Mouse (Mus musculus) frontal cortex, postnatal 36 days (tissue): ENCODE measurements around the gene Aldh16a1.

Source experiments
- DNase-seq, 2 experiments: peaks; one replicate each; pipeline ENCODE4 v3.0.0; 2022; ENCODE audit warnings: low spot score in 2 of 2

Gene Aldh16a1

DNA sequence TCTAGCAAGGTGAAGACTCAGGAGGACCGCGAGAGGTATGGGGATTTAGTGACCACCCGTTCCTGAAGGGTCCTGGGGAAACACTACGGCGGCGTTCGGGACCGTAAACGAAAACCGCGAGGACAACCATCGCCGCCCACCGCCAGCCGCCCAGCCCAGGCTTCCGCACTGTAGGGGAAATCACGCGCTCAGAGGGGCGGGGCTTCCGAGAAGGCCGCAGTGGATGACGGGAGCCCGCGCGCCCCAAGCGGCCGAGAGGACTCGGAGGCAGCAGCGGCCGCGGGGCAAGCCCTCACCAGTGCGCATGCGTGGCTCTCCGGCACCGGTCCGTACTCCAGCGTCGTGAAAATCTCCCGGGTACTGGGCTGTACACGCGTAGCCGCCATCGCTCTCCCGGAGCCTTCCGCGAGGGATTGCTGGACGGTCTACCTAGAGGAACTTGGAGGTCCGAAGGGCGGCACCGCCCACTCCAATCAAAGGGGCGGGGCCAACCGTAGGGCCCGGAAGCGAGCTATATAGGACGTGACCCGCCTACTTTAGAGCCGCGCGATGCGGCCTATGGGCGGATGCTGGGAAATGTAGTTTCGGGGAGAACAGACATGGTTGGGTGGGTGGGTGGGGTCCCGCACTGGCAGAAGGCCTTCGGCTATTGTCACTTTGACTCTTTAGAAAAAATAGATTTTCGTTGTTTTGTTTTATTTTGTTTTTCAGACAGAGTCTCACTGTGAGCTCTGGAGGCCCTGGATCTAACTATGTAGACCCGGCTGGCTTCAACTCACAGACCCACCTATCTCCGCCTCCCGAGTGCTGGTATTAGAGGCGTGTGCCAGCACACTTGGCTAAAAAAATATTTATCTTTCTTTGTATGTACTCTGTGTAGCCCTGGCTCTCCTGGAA, at the start of gene Aldh16a1, which contains the start of gene Pih1d1:
Aldh16a1 (minus strand) TSS at position 489 of the 897 bp plus-strand sequence.
Pih1d1 (plus strand) TSS at position 208 of the 897 bp plus-strand sequence.
- DNase-seq, result peak; percentile 97

DNA sequence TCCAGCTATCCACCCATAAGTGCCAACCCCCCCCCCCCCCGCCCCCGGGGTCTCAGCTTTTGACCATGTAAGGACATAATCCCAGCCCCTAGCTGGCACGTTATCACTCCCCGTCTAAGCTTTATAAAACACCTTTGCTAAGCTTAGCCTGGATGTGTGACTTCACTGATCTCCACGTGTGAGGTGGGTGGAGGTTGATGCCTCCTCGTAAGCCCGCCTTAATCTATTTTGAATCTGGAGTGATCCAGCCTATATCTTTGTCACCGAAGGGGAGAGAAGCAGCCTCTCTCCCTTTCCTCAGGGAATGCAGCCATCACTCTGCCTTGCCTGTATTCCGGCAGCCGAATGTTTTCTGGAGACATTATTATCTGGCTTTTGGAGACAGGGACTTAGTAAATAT, 48.3 kb upstream of the Aldh16a1 start:
- peak in 1 of 2 experiments; percentile 53 for DNase-seq

DNA sequence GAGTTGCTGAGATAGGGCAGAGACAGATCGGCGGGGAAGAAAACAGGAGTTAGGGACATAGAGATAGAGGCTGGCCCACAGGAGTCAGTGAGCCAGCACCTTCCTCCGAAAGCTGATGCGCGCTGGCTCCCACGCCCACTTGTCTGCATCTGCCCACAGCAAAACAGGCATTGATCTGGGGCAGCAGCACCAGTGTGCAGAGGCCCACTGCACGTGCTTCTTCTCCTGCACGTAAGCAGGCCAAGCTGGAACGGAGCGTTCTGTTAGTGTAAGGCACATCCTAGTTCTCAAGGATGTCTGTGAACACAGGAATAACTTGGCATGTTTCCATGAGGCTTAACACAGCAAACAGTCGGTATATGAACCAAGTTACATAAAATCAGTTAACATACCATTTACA, 44.6 kb upstream of the Aldh16a1 start:
- DNase-seq, result peak; percentile 53 to 65

DNA sequence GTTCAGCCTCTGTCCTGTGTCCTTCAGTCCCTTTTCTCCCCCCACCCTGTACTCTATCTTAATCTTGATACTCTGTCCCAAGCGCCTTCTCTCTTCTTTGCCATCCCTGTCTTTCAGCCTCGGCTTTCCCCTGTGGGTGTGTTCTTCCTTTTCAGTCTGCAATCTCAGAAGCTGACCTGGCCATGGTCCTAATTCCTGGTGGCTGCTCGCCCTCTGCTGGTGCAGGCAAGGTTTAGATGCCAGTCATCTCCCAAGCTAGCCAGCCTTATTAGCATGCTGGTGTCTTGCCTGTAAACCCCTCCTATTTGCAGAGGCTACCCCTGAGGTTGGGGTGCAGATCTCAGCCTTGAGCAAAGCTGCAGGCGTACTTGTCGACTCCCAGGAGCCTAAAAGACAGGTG, 44.1 kb upstream of the Aldh16a1 start:
- peak; percentile 63 to 78 for DNase-seq

DNA sequence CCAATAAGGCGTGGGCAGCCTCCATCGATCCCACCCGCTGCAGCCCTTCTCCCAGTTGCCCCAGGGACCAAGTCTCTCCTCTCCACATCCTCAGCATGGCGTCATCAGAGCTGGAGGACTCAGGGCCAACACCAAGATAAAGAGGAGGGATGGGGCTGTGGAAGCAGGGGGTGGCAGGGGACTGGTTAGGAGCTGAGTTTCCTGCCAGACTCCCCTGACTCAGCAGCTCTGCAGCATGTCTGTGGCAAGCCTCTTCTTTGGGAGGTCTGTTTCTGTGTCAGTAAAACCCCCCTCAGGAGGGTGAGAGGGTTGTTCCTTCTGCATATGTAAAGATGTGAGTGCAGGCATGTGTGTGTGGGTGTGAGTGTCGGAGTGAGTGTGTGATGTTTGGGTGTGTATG, 42.6 kb upstream of the Aldh16a1 start:
- DNase-seq, result no peak

DNA sequence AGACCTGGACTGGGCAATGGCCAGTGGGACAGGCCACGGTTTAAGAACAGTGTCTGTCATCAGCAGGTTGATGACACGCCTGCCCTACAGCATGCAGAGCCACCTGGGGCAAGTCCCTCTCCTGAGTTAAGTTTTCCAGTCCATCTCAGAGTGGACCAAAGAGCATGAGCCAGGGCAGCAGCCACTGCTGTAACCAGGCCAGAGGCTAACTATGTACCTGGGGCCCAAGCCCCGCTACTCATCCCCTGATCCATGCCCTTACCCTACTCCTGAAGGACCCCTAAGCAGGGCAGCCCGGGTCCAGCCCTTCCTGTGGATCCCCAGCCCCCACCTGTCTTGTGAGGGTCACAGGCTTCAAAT, 41.8 kb upstream of the Aldh16a1 start:
- no peak for DNase-seq

DNA sequence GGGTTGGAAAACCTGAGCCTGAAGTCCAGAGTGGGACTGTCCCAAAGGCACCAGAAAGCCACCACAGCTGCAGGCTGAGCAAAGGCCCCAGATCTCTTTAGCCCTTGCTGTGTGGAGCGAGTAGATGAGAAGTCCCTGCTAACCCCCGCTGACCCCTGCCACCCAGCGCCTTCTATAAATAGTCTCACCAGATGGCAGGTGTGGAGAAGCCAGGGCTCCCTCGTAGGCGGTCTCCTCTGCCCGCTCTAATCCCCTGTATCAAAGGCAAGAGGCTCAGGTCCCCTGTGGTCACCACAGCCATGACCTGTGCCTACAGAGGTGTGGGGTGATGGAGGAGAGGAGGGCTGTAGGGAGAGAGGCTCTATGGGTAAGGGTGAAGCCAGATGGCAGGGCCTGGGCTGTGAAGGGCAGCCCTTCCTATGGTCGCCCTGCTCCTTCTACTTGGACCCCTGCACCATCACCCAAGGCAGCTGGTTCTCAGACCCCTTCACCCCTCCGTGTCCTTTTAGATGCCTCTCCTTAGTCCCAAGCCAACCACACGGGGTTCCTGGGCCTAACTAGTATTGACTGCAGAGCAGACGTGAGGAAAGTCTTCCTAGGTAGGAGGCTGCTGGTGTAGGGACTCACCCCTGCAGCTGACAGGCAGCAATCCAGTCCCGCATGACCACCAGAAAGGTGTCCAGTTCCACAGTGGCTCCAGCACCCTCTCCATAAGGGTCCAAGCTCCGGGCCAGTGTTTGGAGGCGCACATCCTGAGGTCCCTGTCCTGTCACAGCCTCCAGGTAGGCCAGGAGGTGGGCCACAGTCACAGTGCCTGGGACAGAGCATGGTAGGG, 41.2 kb upstream of the Aldh16a1 start:
- no peak for DNase-seq

DNA sequence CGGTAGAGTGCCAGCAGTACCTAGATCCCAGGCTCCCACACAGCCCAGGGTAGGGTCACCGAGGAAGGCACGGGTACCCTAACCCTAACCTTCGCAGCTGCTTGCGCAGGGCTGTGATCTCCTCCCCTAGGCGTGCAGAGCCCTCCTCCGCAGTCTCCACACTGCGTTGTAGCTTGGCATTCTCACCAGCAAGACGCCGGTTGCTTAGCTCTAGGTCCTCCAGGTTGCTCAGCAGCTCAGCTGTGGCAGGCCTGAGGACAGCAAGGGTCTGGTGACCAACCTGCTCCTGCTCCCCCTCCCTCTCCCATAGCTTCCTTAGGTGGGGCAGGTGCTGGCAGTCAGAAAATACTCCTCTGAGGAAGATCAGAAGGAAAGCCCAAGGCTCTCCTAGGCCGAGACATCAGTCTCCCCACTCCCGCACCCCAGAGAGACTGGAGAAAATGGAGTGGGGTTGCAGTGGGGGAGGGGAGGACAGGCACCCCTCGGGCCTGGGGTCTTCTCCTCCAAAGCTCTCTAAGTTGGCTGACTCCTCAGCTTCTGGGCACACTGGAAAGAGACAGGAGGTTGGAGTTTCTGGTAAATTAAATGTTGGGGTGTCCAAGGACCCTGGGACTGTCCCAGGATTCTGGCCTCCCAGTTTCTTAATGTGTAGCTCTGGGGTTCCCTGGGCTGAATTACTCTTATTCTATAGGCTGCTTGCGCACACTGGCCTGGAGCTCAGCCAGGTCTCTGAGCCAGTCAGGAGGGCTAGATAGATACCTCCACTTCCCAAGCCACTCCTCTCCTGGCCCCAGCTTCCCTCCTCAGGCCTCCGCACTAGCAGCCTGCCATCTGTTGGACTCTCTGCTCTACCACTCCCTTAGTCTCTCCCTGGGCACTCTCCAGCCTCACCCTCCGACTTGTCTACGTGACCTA, 39.7 kb upstream of the Aldh16a1 start:
- no peak for DNase-seq

DNA sequence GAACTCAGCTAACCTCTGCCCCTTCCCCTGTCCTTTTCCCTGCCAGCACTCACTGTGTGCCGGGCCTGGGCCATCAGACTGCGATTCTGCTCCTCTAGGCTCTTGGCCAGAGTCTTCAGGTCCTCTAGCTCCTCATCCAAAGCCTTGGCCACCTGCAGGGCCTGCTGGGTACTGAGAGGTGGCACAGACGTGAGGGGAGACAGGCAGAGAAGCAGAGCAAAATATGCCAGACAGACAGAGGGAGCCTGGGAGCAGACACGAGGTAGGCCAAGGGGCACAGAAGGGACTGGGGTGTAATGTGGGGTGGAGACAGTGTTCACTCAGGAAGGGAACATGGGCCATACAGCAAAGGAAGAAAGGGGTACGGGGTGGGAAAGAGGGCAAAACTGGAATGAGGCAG, 39.0 kb upstream of the Aldh16a1 start:
- DNase-seq, result no peak

DNA sequence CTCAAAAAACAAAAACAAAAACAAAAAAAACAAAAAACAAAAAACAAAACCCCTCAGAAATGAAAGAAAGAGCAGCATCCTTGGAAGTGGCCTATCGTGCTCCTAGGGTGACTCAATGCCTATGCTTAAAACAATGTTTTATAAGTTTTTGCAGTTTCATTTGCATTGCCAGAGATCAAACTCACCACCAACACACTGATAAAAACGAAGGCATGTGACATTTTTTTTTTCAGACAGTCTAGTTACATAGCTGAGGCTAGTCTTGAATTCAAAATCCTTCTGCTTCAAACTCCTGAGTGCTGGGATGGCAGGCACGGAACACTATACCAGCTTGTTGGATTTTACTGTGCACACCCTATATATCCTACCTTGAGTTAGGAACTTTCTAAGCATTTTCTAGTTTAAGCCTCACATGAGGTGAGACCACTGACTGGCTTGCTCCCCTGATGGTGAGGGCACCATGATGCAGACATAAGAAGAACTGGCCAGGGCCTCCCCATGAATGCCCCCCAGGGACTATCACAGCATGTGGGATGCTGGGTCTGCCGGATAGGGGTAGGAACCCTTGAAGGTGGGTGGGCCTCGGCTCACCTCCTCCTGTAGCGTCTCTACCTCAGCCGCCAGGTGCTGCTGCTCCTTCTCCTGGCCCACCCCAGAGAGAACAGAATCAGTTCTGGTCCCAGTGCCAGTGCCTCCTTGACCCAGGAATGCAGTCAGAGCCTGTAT, 38.4 kb upstream of the Aldh16a1 start:
- no peak for DNase-seq

DNA sequence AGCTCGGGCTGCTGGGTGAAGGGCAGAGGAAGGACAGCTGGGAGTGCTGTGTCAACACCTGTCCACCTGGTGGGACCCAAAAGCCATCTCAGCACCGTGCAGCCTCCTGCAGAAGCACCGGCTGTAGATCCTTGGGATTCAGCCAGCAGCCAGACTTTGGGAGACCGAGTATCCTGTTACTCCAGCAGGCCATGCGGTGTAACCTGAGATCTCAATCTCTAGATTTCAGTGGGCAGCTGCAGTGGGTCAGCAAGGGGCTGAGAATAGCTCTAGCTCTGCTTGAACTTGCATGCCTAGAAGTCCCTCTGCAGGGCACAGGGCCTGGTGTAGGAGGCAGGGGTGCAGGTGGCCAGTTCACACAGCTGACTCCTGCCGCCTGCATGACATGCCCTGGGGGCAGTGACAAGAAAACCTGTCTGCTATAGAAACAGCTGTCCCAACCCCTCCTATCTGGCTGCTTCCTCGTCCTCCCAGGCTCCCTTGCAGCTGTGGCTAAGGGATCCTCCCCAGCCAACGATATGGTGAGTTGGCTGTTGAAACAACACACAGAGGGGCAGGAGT, 37.5 kb upstream of the Aldh16a1 start:
- no peak for DNase-seq

DNA sequence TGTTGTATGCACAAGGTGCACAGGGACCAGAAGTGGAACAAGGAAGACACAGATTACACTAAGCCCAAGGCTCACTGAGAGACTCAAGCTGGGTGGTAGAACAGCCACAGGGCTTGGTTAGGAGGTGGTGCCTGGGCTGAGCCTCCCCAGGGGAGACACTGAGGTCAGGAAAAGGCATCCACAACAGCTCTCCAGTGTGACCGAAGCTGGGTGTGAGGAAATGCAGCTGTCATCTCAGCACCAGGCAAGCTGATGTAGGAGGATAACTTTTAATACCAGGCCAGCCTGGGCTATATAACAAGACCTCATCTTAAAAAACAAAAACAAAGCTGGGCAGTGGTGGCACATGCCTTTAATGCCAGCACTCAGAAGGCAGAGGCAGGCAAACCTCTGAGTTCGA, 36.8 kb upstream of the Aldh16a1 start:
- DNase-seq, result no peak

DNA sequence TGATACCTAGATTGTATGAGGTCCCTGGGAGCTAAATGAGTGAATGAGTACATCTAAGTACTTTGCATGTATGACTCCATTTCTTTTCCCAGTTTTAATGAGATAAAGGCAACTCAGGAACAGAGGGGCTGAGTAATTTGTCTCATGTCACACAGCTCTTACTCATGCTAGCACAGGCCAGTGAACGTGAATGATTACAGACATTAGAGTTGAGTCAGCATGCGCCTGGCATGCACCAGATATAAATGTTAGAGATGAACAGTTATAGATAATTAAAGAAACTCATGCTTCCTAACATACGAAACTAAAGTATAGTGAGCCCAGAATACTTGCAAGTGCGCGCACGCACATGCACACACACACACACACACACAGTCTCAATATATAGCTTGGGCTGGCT, 35.8 kb upstream of the Aldh16a1 start:
- DNase-seq, result no peak

DNA sequence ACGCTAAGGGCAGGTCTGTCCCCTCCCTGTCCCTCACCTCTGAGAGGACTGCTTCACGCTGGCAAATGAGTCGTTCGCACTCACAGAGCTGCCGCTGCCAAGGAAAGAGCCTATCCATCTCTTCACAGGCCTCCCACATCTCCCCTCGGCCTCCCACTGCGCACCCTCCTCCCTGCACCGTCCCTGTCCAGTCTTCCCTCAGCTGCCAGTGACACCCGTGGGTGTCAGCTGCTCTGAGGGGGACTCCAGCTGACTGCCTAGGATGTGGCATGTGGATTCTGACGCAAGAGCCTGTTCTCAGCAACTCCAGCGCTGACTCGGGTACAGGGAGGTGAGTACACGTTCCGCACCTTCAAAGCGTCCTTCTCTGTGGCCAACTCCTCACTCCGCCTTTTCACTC, 35.2 kb upstream of the Aldh16a1 start:
- peak; percentile 64 to 74 for DNase-seq

DNA sequence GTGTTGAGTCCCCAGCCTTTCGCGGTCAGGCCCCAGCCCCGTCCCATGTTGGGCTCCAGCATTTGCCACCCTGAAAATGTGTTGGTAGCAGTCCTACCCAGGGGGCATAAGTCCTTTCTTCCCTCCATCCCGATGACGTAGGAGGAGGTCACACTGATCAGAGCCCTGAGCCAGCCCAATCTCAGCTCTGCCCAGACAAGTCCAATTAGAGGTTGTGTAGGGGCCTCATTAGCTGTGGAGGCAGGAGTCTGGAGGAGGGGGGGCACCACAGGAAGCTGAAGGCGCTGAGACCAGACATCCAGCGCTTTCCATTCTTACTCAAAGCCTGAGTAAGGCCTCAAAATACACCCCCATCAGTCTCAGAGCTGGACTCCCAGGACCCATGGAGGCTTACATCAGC, 31.5 kb upstream of the Aldh16a1 start:
- DNase-seq, result no peak

DNA sequence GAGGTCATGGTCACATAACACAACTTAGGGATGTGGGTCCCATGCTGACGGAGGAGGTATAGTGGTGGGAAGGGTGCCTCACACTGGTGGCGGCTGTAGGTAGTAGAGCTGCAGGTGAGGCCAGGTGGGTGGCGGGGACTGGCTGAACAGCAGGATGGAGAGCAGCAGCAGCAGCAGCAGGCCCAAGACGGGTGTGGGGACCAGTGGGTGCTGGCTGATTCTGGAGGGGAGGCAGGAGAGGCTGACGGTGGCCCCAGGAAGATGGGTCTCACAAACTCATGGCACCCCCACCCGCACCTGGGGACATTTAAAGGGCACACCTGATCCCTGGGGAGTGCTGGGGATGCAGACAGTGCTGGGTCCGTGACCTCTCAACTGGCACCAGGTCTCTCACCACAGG, 29.3 kb upstream of the Aldh16a1 start:
- no peak for DNase-seq

DNA sequence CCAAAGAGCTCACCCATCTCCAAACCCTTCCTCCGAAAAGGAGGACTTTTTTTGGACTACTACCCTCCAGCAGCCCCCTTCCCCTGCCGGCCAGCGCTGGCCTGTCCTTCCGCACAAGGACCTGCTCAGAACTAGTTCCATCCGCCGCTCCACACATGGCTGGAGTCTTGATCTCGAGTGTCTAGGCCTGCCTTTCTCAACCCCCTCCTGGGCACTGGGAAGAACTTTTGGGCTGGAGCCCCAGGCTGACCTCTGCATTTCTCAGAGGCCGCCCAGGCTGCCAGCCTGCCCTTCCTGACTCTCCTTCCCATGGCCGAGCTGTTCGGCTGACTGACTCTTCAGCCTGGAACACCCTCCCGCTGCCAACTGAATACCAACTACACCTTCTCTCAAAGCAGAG, 28.2 kb upstream of the Aldh16a1 start:
- no peak for DNase-seq

DNA sequence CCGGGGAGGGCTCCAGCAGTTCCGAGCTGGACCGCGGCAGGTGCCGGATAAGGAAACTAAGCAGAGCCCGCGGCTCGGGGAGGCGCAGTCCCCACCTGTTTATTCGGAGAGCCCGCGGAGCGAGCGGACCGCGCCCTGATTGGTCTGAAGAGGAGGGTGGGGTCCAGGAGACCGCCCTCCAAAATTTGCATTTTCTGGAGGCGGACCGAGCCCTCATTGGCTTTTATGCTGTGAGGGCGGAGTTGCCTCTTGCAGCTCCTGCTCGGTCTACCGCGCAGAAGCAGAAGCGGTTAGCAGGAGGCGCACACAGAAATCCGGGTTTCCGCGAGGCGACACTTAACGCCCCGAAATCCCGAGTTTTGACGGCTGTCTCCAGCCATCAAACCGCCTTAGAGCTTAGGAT, 27.8 kb upstream of the Aldh16a1 start:
- DNase-seq, result peak; percentile 86 to 88

DNA sequence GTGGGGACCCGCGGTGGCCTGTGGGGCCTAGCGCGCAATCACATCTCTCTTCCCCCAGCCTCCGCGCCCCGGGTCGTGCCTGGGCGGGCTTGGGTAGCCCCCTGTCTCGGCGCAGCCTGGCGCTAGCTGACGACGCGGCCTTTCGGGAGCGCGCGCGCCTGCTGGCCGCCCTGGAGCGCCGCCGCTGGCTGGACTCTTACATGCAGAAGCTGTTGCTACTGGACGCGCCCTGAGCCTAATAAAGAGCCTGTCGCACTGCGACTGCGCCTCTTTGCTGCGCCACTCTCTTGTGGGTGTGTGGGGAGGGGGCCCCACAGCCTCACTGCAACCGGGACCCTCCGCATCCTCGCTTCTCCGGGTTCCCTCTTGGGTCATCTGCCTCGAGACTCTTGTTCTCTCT, 27.2 kb upstream of the Aldh16a1 start:
- DNase-seq, result no peak

DNA sequence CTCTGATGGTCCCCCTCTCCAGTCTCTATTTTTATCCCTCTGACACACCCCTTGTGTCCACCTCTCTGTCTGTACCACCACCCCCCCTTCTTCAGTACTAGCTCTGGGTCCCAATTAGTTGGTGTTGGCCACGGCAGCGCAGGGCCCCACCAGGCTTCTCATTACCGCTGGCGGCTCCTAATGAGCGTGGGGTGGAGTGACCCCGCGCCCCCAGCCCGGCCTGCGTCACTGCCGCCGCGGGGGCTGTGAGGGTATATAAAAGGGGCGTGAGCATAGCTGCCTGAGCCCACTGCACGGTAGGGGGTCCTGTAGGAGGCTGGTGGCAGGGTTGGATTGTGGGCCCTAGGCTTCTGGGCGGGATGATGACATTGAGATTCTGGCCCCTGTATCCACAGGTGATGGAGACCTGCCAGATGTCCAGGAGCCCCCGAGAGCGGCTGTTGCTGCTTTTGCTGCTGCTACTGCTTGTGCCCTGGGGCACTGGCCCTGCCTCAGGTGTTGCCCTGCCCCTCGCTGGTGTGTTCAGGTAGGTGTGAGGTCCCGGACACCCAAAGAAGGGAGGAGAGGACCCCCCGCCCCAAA, 26.6 kb upstream of the Aldh16a1 start, which contains the start of gene Pth2:
Pth2 (plus strand) TSS at position 100 of the 582 bp plus-strand sequence.
- no peak for DNase-seq
